Mouse (Mus musculus): Measurements from ENCODE around the gene Zfp142. TPM values are rescaled to one million over a fixed set of nuclear protein-coding genes. Genes with fewer than 3 reads are reported as not detected.

Gene Zfp142
- total RNA-seq (2014; fragmentation: Nextera tagmentation) (16.3 and 17.1 TPM in 2 replicates), total RNA-seq (2017) (9.5 and 10.0 TPM in 2 replicates)

DNA sequence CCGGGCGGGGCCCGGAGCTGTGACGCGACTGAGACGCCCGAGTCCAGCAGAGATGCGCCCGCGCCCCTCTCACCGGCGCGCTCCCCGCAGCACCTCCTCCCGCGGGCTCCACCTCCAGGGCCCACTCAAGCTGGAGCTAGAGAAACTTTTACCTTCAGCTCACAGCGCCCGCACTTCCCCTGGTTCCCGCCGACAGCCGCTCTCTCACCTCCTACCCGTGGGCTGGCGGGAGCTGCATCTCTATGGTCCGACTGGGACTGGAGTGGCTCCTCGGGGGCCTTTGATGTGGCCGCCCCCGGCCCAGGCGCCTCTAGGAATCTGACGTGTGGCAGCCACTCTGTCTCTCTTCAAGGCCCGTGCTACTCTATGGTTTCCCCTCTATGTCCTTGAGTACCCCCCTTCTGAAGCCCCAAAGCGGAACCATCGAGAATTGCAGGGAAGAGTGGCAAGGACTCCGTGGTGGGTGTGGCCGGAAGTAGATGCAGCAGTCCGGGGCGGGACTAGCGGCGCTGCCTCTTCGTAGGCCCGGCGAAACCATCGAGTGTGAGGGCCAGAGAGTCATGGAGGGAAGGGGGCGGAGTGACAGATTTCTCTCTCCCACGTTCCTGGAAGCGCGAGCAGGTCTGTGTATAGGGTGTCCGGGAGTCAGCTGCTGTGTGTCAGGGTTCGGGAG lies at the start of gene Zfp142, which contains the start of gene Bcs1l:
Gene Zfp142 (minus strand): TSS at position 474 of the 673 bp plus-strand sequence.
Gene Bcs1l (plus strand): TSS at position 517 of the 673 bp plus-strand sequence.
- peak; percentile 93 for ATAC-seq (replicated peaks; ENCODE audit: poor library complexity, severe bottlenecking)

DNA sequence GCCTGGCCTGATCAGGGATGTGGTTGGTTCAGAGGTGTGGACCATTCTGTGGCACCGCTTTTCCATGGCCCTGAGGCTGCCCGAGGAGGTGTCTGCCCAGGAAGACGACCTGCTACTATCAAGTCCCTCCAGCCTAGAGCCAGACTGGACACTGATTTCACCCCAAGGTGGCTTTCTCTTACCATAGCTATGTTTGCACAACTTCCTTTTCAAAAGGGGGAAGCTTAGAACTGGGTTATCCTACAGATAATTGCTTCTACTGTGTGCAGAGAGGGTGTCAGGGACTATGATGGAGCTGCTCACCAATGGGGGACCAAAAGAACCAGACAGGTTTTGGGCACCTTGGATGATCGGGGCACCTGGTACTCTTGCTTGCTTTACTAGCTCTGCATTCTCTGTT lies 44.7 kb upstream of the Zfp142 start:
- peak; percentile 77 for ATAC-seq (replicated peaks; ENCODE audit: poor library complexity, severe bottlenecking)

DNA sequence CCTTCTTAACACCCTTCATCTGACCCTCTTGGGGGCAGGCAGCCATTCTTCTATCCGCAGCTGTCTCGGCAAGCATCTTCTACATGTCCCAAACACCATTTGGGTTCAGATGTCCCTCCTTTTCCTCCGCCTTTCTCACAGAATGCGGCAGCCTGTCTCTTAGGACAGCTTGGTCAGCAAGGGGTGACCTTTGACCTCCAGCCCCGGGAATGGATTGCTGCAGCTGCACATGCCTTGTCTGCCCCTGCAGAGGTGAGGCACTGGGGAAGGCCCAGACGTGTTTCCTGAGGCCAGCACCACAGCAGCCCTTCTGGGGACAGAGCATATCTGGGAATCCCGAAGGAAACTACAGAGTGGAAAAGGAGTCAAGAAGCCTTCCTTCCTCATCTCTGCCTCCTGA lies 40.0 kb upstream of the Zfp142 start:
- no peak for ATAC-seq (replicated peaks; ENCODE audit: poor library complexity, severe bottlenecking)

DNA sequence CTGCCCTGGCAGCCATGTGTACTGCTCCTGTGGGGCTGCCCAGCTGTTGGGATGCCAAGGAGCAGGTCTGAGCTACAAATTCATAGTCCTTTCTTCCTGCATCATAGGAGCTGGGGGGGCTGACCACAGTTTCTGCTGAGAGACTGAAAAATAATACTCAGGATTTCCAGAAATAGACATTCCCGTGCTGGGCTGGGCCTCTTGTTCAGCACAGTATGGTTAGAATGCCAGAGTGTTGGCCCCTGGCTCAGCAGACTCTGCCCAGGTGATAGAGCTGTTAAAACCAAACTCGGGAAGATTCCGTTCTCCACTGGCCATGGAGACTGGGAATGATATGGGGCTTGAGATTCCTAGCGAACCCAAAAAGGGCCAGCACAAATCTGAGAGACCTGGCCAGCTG lies 38.0 kb upstream of the Zfp142 start:
- ATAC-seq (replicated peaks; ENCODE audit: poor library complexity, severe bottlenecking): no peak

DNA sequence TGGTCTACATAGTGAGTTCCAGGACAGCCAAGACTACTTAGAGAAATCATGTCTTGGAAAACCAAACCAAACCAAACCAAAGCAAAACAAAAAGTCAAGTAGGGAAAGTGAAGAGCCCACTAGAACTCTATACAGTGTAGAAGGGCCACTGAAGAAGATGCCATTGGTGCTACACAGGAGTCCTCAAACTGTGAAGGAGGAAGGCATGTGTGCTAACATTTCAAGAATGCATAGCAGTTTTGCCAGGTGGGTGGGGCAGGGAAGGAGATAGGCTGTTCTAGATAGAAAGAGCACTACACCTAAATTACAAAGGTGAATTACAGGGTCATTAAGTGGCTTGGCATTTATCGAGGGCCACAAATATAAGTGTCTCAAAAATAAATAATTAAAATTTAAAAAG lies 36.1 kb upstream of the Zfp142 start:
- ATAC-seq (replicated peaks; ENCODE audit: poor library complexity, severe bottlenecking): no peak

DNA sequence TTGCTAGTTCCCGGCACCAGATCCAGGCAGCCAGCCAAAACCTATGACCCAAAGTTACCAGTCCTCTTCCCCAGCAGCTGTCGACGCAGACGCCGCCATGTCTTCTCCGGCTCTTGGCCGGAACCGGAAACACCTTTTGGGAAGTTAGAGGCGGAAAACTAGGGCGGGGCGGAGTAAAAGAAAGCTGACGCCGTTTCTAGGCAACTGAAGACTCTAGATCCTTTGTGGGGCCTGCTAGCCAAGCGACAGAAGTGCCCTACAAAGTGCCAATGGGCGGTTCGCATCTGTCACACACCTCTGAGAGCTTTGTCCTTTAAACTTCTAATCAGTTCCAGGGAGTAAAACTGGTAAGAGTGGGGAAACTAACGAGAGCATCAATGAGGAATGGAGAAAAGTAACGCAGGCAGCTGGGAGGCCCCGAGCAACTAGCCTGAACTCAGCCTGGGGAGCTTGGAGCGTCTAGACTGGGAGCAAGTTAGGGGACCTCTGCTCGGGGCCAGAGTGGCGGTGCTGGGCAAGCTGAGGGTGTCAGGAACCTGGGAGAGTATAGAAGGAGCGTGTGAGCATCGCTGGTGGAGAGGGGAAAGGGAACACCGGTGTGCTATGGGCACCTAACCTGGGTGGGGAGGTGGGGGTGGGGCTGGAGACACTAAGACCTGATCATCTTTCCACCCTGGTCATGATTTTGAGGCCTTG lies 13.4 kb upstream of the Zfp142 start, which contains the start of the genes Rnf25 and Stk36:
Gene Rnf25 (minus strand): TSS at position 131 of the 696 bp plus-strand sequence.
Gene Stk36 (plus strand): TSS at position 179 of the 696 bp plus-strand sequence.
- ATAC-seq (replicated peaks; ENCODE audit: poor library complexity, severe bottlenecking): peak; percentile 99

DNA sequence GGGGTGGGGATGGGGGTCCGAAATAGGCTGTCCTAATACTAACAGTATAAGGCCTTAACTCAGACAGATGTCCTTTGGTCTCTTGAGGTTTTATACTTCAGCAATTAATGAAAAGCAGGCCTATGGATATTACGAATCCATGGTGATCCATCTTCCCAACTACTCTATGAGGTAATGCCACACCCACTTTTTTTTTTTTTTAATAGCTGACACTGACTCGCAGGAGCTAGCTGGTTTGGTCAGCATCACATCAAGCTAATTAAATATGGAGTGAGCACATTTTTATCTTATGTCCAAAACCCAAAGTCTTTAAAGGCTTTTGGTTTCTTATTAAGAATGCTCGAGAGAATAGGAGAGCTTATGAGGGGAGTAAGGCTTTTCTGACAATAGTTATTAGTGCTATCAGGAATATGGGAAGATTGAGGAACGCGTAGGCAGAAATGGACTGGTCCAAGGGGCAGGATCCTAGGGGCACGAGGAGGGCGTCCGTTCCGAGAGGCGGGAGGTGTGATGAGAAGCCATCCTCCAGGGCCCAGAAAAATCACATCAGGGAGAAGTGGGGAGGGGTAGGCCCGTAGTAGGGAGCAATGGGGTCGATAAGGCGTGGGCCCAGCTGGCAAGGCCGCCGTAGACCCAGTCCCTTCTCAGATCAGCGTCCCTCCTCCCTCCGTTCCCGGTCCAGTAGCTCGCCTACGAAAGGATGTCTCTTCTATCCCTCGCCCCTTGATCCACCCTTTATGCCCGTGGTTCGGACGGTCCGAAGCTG lies 12.6 kb upstream of the Zfp142 start:
- peak; percentile 53 for ATAC-seq (replicated peaks; ENCODE audit: poor library complexity, severe bottlenecking)

DNA sequence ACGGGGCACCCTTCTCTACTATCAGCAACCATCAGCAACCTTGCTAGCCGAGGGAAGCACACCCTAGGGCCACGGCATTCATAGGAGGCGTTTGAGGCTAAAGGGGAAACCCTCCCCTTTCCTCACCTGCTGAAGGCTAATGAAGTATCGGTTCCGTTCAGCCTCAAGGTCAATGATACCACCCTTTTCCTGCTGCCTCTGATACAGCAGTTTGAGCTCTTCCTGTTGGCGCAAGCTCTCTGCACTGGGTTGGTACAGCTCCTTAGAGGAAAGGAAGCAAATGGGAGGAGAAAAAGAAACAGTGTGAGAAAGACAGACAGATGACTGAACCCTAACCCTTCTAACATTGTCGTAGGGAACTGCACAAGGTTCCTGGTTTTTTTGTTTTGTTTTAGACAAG lies 6.4 kb upstream of the Zfp142 start:
- peak; percentile 95 for ATAC-seq (replicated peaks; ENCODE audit: poor library complexity, severe bottlenecking)

DNA sequence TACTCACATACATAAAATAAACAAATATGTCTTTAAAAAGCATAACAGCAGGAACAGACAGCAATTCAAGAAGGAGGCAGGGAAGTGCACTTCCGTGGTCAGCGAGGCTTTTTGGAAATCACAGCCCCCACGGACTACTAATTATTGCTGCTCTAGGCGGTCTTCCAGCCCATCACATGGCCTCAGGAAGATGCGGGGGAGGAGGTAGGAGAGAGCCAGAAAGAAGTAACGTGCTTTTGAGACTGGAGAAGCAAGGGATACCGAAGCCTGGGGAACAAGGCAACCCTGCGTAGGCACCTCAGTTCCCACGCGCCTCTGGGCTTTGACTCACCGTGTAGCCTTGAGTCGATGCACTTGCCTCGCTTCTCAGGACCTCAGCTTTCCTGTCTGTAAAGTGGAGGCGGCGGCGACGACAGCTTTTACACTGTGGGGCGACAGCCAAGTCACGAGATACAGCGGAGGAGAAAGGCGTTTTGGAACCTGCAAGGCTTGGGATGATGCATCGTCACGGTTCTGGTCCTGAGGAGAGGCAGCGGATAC lies 743 bp downstream of the Zfp142 start:
- ATAC-seq (replicated peaks; ENCODE audit: poor library complexity, severe bottlenecking): no peak

DNA sequence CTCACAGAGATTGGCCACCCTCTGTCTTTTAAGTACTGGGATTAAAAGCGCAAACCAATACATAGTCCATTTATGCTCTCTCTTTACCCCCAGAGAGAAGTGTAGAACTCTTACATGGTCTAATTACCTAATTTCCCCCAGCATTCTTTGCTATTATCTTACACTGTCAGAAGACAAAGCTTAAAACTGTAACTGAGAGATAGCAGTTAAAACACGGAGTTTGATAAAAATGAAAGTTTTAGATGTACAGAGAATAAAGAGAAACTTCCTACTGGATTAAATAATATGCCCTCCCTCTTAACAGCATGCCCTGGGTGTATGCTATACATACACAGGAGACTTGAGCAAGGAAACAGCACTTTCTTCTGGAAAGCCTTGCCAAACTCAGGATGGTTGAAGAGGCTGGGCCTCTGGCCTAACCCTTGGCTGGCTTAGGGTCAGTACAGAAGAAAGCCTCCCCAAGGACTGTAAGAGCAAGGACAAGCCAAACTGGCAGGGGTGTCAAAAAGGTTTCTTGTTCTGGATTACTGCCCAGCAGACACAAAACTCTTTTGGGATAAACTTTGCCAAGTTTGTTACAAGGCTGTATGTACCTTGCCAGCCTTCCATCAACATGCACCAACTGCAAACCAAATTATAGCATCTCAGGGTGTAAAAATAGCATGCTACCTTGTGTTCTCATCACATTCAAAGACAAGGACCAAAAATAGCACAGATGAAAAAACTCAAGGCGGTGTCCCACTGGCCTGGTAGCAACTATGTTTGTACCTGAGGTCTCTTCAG lies 3.2 kb downstream of the Zfp142 start:
- no peak for ATAC-seq (replicated peaks; ENCODE audit: poor library complexity, severe bottlenecking)

DNA sequence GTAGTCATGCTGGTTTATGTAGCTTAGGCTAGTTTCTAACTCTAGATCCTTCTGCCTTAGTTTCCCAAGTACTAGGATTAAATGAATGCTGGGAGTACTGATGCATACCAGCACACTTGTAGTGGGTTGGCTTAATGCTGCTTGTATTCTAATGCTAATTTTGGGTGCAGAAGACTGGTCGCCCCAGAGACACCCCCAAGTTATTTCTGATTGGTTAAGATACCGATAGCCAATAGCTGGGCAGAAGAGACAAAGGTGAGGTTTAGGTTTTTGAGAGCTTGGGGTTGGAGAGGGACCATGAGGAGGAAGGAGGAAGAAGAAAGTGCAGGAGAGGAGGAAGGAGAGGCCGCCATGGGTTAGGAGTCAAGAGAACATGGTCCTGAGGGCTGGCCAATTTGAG lies 5.4 kb downstream of the Zfp142 start:
- ATAC-seq (replicated peaks; ENCODE audit: poor library complexity, severe bottlenecking): no peak

DNA sequence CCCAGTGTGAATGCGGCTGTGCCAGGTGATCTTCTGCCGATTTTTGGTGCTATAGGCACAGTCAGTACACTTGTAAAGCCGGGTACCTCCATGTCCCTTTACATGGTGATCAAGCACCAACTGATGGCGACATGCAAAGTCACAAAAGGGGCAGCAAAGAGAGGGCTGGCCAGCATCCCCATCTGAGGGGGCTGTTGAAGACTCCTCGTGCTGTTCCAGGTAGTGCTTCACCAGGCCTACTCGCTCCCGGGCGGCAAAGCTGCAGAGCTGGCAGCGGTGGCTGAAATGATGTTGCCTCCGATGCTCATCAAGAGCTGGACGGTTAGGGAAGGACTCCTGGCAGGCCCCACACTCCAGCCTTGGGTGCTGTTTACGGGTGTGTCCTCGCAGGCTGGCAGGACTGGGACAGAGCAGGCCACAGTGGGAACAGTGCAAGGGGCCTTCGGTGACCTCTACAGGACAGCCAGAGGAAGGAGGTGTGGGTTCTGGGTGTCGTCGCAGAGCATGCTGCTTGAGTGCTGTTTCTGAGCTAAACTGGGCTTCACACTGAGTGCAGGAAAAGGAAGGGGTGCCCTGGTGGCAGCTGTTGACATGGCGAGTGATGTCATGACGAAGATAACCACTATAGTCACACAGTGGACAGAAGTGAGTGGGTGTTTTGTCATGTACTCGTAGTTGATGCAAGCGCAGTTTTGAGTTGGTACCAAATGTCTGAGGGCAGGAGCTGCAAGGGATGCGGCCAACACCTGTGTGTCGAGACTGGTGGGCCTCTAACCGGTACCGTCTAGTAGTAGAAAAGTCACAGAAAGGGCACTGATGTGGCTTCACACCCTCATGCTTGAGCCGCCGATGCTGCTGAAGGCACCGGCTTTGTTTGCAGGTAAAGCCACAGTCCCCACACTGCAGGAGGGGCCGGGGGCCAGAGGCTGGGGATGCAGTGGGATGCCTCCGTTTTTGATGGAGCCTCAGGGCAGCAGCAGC lies 18.0 kb downstream of the Zfp142 start:
- 0 out of 2 replicates have a peak, but pooled peaks have one; percentile 8 for ATAC-seq (replicated peaks; ENCODE audit: poor library complexity, severe bottlenecking)

DNA sequence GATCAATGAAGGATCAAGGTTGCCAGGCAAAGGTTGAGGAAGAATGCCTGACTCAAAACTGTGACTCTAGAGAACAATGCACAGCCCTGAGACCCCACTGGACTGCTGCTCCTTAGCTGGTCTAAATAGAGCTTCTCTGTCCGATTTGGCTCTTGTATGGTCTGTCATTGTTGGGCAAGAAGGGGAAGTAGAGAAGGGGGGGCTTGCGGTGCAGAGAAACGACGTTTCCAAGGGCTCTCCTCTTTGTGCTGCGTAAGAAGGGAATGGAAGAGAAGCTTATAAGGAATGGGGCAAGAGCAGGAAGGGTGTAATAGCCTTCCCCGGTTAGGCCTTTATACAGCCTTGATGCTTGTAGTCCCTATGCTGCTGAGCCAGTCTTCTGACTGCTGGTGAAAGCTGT lies 22.2 kb downstream of the Zfp142 start:
- peak; percentile 78 for ATAC-seq (replicated peaks; ENCODE audit: poor library complexity, severe bottlenecking)

DNA sequence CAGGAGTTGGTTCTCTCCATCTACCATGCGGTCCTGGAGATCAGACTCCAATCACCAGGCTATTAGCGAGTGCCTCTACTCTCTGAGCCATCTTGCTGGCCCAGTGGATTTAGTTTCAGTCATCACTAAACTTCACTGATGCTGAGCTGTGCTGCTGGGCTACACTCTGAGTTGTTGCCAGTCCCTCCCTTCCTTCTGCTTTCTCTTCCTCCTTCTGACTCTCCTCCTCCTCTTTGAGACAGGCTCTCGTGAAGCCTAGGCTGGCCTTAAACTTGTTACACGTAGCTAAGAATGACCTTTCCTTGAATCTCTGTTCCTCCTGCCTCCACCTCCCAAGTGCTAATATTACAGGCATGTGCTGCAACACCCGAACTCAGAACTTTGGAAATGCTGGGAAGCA lies 29.0 kb downstream of the Zfp142 start:
- ATAC-seq (replicated peaks; ENCODE audit: poor library complexity, severe bottlenecking): peak; percentile 55

DNA sequence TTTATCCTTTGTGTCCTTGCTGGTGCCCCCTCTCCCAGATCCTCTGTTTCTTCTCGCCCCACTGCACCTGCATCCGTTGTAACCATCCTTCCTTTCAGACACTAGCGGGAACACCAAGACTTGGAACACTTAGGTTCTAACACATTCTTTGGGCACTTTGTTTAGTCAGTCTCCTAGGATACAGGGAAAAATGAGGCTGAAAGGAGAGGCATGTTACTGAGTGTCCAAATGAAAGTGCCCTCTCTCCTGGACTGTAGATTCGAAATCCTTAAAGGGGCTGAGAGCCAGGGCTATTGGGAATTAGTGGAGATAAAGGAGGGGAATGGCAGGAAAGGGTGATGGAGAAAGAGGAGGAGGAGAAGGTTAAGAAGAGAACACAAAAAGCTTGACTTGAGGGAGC lies 43.9 kb downstream of the Zfp142 start, which contains the start of gene Usp37:
Gene Usp37 (minus strand): TSS at position 101 of the 400 bp plus-strand sequence.
- ATAC-seq (replicated peaks; ENCODE audit: poor library complexity, severe bottlenecking): no peak

DNA sequence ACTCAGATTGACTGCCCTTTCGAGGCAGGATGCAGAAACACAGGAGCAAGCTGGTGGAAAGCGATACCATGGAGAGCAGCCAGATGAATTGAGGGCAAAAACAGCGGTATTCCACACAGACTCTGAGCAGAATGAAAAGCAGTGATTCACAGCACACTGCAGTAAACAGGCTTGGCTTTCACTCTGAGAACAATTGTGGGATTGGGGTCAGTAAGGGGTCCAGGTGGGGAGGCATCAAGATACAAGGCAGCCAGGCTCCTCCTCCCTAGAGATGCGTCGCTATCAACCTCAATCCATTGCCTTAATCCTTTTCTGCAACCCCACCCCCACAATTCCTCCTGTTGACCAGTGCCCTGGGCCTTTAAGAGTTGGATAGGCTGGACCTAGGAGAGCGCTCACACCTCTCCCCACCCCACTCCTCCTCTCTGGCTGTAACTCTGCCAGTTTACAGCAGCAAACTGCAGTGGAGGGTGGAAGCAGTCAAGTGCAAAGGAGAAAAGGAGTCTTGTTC lies 45.5 kb downstream of the Zfp142 start, which contains the start of gene Plcd4:
Gene Plcd4 (plus strand): TSS at position 438 of the 511 bp plus-strand sequence.
- ATAC-seq (replicated peaks; ENCODE audit: poor library complexity, severe bottlenecking): no peak

DNA sequence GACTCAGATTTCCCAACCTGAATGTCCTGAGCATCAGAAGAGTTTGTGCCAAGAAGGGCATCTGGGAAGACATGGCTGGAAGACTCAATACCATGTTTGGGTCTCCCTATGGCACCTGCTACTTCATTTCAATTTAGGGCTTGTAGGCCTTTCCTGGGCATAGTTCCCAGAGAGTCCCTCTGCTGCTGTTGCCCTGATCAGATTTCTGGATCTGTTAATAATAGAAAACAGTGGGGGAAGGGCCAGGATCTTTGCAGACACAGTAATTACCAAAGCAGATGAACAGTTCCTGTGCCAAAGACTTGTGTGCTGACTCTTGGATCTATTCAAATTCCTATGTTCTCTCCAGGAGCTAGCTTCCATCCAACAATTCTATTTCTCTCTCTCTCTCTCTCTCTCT lies 49.4 kb downstream of the Zfp142 start:
- no peak for ATAC-seq (replicated peaks; ENCODE audit: poor library complexity, severe bottlenecking)

DNA sequence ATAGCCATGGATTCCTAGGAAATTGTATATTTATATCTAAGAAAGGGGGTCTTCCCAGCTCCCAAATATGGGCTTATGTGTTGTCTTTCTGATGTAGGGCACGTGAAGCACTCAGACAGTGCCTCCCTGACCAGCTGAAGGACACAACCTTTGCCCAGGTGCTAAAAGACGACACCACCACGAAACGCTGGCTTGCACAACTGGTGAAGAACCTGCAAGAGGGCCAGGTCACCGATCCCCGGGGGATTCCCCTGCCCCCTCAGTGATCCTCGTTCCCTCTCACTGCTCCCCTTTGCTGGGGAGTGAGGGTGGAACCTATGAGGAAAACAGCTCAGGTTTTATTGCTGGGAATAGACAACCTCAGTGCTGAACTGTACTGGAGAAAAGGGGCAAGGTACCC lies 59.5 kb downstream of the Zfp142 start:
- no peak for ATAC-seq (replicated peaks; ENCODE audit: poor library complexity, severe bottlenecking)

Data from granulocyte monocyte progenitor cell, adult 5-6 weeks (primary cell).